Mouse (Mus musculus) splenic B cell, adult 2 months (primary cell): ENCODE measurements at regions not wholly inside any gene's neighbourhood (a gene's known extent, or its start where the extent isn't known, plus 50 kb on each side); places are given as distances from the start of the nearest gene placed in this dataset.

Experiments
- DNase-seq: peaks from one replicate; pipeline ENCODE4 v3.0.0-alpha.2; 2011; ENCODE audit warnings: low read depth, low spot score
- H3K27me3 ChIP-seq: 2 replicates; pipeline ENCODE4 v1.6.1; 2012; ENCODE audit warnings: mild to moderate bottlenecking, low read length, moderate library complexity, mixed read lengths; ENCODE audit not compliant: control insufficient read depth, poor library complexity, insufficient read depth, severe bottlenecking
- H3K36me3 ChIP-seq: 2 replicates; pipeline ENCODE4 v1.6.1; 2012; ENCODE audit warnings: mild to moderate bottlenecking, low read length, moderate library complexity, mixed read lengths; ENCODE audit not compliant: control insufficient read depth, poor library complexity, insufficient read depth, severe bottlenecking

GRCm38 (mm10) chr3:130962701-130963472 is 147.4 kb upstream of the Lef1 start:
- Histone ChIP-seq H3K27me3 (no peaks in the 10 kb centered on the region), H3K36me3 (no peaks in the 10 kb centered on the region)
- no peak for DNase-seq

GRCm38 (mm10) chr3:130962151-130962633 is 148.1 kb upstream of the Lef1 start:
- DNase-seq: no peak
- H3K36me3 ChIP-seq: no peaks in the 10 kb centered on the region

GRCm38 (mm10) chr3:130961704-130962103 is 148.6 kb upstream of the Lef1 start:
- DNase-seq: no peak
- Histone ChIP-seq H3K27me3 (no peaks in the 10 kb centered on the region), H3K36me3 (no peaks in the 10 kb centered on the region)

More at GRCm38 (mm10) chr3:130962151-130962633, 148.1 kb upstream of the Lef1 start:
- H3K27me3 ChIP-seq: no peaks in the 10 kb centered on the region

GRCm38 (mm10) chr3:130955958-130956357 is 154.3 kb upstream of the Lef1 start:
- Histone ChIP-seq H3K27me3 (no peaks in the 10 kb centered on the region), H3K36me3 (no peaks in the 10 kb centered on the region)
- no peak for DNase-seq

- no peak for DNase-seq
- Histone ChIP-seq H3K27me3 (no peaks in the 10 kb centered on the region), H3K36me3 (no peaks in the 10 kb centered on the region)
Measured at GRCm38 (mm10) chr3:130951381-130951780, 158.9 kb upstream of the Lef1 start.

- no peaks in the 10 kb centered on the region for H3K27me3 ChIP-seq
- no peaks in the 10 kb centered on the region for H3K36me3 ChIP-seq
- no peak for DNase-seq
Measured at GRCm38 (mm10) chr3:130950872-130951271, 159.4 kb upstream of the Lef1 start.

GRCm38 (mm10) chr3:130947880-130948279 is 162.4 kb upstream of the Lef1 start:
- Histone ChIP-seq H3K36me3 (no peaks in the 10 kb centered on the region), H3K27me3 (no peaks in the 10 kb centered on the region)
- no peak for DNase-seq

- Histone ChIP-seq H3K27me3 (no peaks in the 10 kb centered on the region), H3K36me3 (no peaks in the 10 kb centered on the region)
- peak; percentile 12 for DNase-seq
Measured at GRCm38 (mm10) chr3:130947277-130947606, 163.0 kb upstream of the Lef1 start.

- no peak for DNase-seq
- H3K27me3 ChIP-seq: no peaks in the 10 kb centered on the region
- H3K36me3 ChIP-seq: no peaks in the 10 kb centered on the region
Measured at GRCm38 (mm10) chr3:130946576-130947276, 163.5 kb upstream of the Lef1 start.

GRCm38 (mm10) chr3:130945861-130946449 is 164.3 kb upstream of the Lef1 start:
- DNase-seq: peak; percentile 13
- Histone ChIP-seq H3K36me3 (no peaks in the 10 kb centered on the region), H3K27me3 (no peaks in the 10 kb centered on the region)

- H3K36me3 ChIP-seq: no peaks in the 10 kb centered on the region
- no peak for DNase-seq
- no peaks in the 10 kb centered on the region for H3K27me3 ChIP-seq
Measured at GRCm38 (mm10) chr3:130945396-130945795, 164.9 kb upstream of the Lef1 start.

- no peak for DNase-seq
Measured at GRCm38 (mm10) chr3:130944241-130944640, 166.0 kb upstream of the Lef1 start.

GRCm38 (mm10) chr3:130942947-130943630 is 167.2 kb upstream of the Lef1 start:
- DNase-seq: no peak
- H3K36me3 ChIP-seq: no peaks in the 10 kb centered on the region
- H3K27me3 ChIP-seq: no peaks in the 10 kb centered on the region

More at GRCm38 (mm10) chr3:130944241-130944640, 166.0 kb upstream of the Lef1 start:
- no peaks in the 10 kb centered on the region for H3K36me3 ChIP-seq
- H3K27me3 ChIP-seq: no peaks in the 10 kb centered on the region

- Histone ChIP-seq H3K36me3 (no peaks in the 10 kb centered on the region), H3K27me3 (no peaks in the 10 kb centered on the region)
- no peak for DNase-seq
Measured at GRCm38 (mm10) chr3:130940302-130940867, 169.9 kb upstream of the Lef1 start.
